Mouse (Mus musculus) intestine, embryonic 15.5 days (tissue): ENCODE data around the gene Paics. TPM values are rescaled to one million over a fixed set of nuclear protein-coding genes. Genes with fewer than 3 reads are reported as not detected.
"Not testable (repeated sequence)": the region's sequence is repeated elsewhere in the genome, so short reads cannot be mapped to it uniquely, and the experiment has no call there.

Experiments
- ATAC-seq: fragments of 200-750 bp; cut with Nextera tagmentation; 2 replicates; pipeline ENCODE4 v1.8.0; 2017; ENCODE audit warnings: moderate TSS enrichment, moderate library complexity
- H3K27ac ChIP-seq: fragments of 300-500 bp; sonication (generic); 2 replicates; pipeline ENCODE4 v1.5.1; 2015; ENCODE audit warnings: mild to moderate bottlenecking, inconsistent platforms
- H3K27me3 ChIP-seq: fragments of 300-500 bp; sonication (generic); replicated peaks from 2 replicates; pipeline ENCODE4 v1.6.1; 2015; ENCODE audit warnings: inconsistent platforms
- H3K36me3 ChIP-seq: fragments of 300-500 bp; sonication (generic); 2 replicates; pipeline ENCODE4 v1.6.1; 2015; ENCODE audit warnings: inconsistent platforms
- H3K4me1 ChIP-seq: fragments of 300-500 bp; sonication (generic); replicated peaks from 2 replicates; pipeline ENCODE4 v1.6.1; 2015; ENCODE audit warnings: inconsistent platforms
- H3K4me2 ChIP-seq: fragments of 300-500 bp; sonication (generic); replicated peaks from 2 replicates; pipeline ENCODE4 v1.6.1; 2015; ENCODE audit warnings: mild to moderate bottlenecking, inconsistent platforms
- H3K4me3 ChIP-seq: fragments of 300-500 bp; sonication (generic); replicated peaks from 2 replicates; pipeline ENCODE4 v1.5.1; 2015; ENCODE audit warnings: inconsistent platforms
- H3K9ac ChIP-seq: fragments of 300-500 bp; sonication (generic); 2 replicates; pipeline ENCODE4 v1.6.1; 2015; ENCODE audit warnings: inconsistent platforms
- H3K9me3 ChIP-seq: fragments of 300-500 bp; sonication (generic); 2 replicates; pipeline ENCODE4 v1.6.1; 2016; ENCODE audit warnings: inconsistent platforms
- WGBS: fragments of 180-500 bp; shearing (Covaris S2); methylation state at CpG from one replicate; pipeline ENCODE4 v1.1.7; 2015; 5-methylcytosine and 5-hydroxymethylcytosine counted together
- polyA plus RNA-seq: library from polyadenylated mRNA; unstranded; fragments of >200 nt; fragmentation: Nextera tagmentation; extraction: Ambion mirVana; gene quantifications from 2 replicates; pipeline ENCODE4 v1.2.1, GENCODE M21; 2015

Paics gene
- polyA plus RNA-seq, 1 experiment from 2014 or later = 208 TPM

DNA sequence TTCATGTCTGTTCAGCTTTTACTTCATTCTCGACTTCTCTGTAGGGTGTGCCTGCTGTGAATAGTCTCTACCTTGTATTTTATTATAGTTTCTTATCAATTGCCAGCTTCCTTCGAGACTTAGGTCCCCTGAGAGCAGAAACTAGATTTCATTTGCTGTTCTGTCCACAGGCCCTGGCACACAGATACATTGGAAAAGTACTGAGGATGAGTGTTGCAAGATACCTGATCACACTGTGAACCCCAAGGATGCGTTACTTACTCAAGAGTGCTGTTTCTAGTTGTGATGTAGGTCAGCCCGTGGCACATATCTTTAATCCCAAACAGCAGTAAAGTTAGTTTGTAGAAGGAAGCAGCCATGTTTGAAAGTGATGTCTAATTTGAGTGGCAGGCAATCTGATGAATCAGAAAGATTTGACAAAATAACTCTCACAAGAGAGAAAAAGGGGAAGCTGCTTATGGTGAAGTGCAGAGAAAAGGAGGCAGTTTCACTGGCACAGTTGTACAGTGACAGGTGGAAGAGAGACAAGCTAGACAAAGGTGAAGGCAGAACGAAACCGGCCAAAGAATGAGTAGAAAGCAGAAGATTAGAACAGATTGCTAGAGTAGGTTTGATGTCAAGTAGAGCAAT is 3.3 kb downstream of the Paics start:
- Histone ChIP-seq H3K4me2 (no peak overlapping the region), H3K36me3 (peaks cover 6% of the 10 kb centered on the region), H3K4me1 (peaks cover 20% of the 10 kb centered on the region; the same call in 1 of the 2 replicates), H3K4me3 (no peak overlapping the region), H3K9ac (no peak overlapping the region), H3K27me3 (no peaks in the 10 kb centered on the region), H3K9me3 (no peaks in the 10 kb centered on the region), H3K27ac (0 out of 2 replicates have a peak overlapping the region, but pooled peaks have one; percentile 27)
- WGBS = 69% methylated on average over 6 of the region's 6 CpGs
- no peak for ATAC-seq

DNA sequence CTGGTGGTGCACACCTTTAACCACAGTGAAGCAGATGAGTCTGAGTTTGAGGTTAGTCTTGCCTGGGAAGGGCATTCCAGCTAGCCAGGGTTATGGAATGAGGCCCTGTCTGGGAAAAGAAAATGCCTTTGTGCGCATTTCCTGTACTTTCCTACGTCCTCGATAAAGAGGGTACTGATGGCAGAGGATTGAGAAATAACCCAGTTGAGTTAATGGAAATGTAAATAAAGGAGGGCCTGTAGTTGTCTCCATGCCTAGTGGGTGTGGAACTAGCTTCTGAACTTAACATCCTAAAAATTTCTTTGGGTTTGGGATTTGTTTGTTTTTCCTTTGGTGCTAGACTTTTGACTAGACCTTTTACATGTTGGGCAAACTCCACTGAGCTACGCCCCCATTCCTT is 4.4 kb downstream of the Paics start:
- no peaks in the 10 kb centered on the region for H3K27me3 ChIP-seq
- H3K36me3 ChIP-seq = peaks cover 6% of the 10 kb centered on the region
- H3K9ac ChIP-seq = no peak overlapping the region
- H3K9me3 ChIP-seq = no peaks in the 10 kb centered on the region
- 0 out of 2 replicates have a peak overlapping the region, but pooled peaks have one; percentile 2 for H3K27ac ChIP-seq
- no peak overlapping the region for H3K4me3 ChIP-seq
- H3K4me1 ChIP-seq = peaks cover 14% of the 10 kb centered on the region; the same call in 1 of the 2 replicates
- H3K4me2 ChIP-seq = no peak overlapping the region
- no peak for ATAC-seq
- WGBS = 50% methylated on average over 4 of the region's 4 CpGs

DNA sequence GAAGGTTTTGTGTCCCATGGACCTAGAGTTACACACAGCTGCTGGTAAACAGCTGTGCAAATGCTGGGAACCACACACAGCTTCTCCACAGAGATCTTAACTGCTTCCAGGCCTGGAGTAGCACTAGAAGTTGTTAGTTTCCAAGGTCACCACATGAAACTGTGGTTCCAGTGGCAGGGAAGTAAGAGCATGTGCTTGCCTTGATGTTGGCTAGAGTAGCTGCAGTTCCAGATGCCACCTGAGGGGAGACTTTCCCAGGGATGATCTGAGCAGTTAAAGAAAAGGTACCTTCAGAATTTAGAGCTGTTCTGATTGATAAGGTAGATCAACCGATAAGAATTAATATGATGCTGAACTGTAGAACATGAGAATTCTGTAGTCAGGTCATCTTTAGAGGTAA is 6.8 kb downstream of the Paics start:
- peaks cover 12% of the 10 kb centered on the region; the same call in 1 of the 2 replicates for H3K4me1 ChIP-seq
- no peak overlapping the region for H3K9ac ChIP-seq
- no peak overlapping the region for H3K4me3 ChIP-seq
- 94% methylated on average over 1 of the region's 1 CpGs for WGBS
- H3K27me3 ChIP-seq = no peaks in the 10 kb centered on the region
- ATAC-seq = no peak
- H3K9me3 ChIP-seq = no peaks in the 10 kb centered on the region
- peaks cover 17% of the 10 kb centered on the region for H3K36me3 ChIP-seq
- H3K27ac ChIP-seq = no peak overlapping the region
- no peak overlapping the region for H3K4me2 ChIP-seq

DNA sequence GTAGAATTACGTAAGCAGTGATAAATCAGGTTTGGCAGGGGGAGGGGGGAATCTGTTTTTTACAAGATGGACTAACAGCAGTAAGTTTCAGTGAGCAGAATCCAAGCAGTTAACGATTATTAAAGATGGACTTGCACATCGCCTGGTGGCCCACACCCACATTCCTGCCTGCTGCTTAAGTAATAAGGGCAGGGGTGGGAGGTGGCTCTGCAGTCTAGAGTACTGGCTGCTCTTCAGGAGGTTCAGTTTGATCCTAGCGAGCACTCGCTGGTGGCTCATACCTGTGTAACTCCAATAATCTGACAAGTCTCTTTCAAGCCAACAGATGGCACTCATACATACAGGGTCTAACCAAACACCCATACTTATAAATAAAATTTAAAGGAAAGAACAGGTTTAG is 8.5 kb downstream of the Paics start:
- peak; percentile 70 for ATAC-seq
- Histone ChIP-seq H3K4me1 (peaks cover 8% of the 10 kb centered on the region; the same call in 1 of the 2 replicates), H3K9me3 (no peaks in the 10 kb centered on the region), H3K27me3 (no peaks in the 10 kb centered on the region), H3K9ac (no peak overlapping the region), H3K27ac (no peak overlapping the region), H3K36me3 (peaks cover 17% of the 10 kb centered on the region), H3K4me2 (no peak overlapping the region), H3K4me3 (no peak overlapping the region)
- 72% methylated on average over 5 of the region's 5 CpGs for WGBS

DNA sequence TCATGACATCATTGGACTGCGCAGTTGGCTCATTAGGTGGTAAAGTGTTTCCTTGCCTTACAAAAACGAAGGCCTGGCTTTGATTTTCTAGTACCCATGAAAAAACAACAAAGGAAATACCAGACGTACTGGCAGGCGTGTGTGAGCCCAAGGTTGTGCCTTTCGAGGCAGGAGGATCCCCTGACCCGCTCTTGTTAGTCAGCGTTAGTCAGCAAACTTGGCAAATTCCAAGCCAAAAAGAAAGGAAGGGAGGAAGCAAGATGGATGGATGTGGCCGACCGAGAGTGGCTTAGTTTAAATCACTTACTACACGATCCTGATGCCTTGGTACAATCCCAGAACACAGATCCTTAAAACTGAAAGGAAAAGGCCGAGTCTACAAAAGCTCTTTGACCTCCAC is 11.4 kb downstream of the Paics start:
- no peak overlapping the region for H3K27ac ChIP-seq
- H3K4me1 ChIP-seq = no peaks in the 10 kb centered on the region
- H3K9me3 ChIP-seq = no peaks in the 10 kb centered on the region
- WGBS = 82% methylated on average over 11 of the region's 11 CpGs
- H3K9ac ChIP-seq = no peak overlapping the region
- no peak overlapping the region for H3K4me3 ChIP-seq
- H3K36me3 ChIP-seq = peaks cover 25% of the 10 kb centered on the region
- H3K27me3 ChIP-seq = no peaks in the 10 kb centered on the region
- ATAC-seq = no peak
- no peak overlapping the region for H3K4me2 ChIP-seq

DNA sequence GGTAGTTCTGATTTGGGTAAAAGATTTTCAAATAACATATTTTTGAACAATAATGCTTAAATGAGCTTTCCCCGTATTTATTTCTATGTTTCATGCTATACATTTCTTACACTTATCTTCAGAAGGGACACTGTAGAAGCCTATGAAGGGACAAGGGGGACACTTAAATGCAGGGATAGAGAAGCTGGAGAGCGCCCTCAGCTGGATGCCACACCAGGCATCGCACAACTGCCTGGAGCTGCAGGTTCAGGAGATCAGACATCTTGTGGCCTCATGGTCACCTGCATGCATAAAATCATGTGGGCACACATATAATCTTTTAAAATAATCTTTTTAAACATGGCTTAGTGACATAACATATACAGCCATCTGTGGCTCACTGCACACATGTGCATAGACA is 13.5 kb downstream of the Paics start:
- no peak for ATAC-seq
- Histone ChIP-seq H3K27ac (no peak overlapping the region), H3K27me3 (no peaks in the 10 kb centered on the region), H3K9me3 (no peaks in the 10 kb centered on the region), H3K4me1 (no peaks in the 10 kb centered on the region), H3K4me2 (no peak overlapping the region), H3K9ac (no peak overlapping the region), H3K4me3 (no peak overlapping the region), H3K36me3 (peaks cover 23% of the 10 kb centered on the region)
- WGBS = 93% methylated on average over 3 of the region's 3 CpGs

DNA sequence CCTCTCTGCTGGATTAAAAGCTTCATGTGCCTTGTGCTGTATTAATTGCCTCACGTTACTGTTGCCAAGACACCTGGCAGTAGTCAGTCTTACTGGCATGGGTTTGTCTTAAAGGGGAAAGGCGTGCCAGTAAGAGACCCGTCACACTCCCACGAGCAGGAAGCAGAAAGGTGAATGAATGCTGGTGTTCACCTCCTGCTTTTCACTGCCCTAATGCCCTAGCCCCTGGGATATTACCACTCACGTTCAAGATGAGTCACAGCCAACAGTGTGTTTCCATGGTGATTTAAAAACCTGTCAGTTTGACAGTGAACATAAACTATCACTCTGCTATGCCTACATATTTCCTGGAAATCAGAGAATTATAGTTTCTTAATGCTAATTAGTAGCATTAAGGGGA is 18.1 kb downstream of the Paics start:
- H3K9ac ChIP-seq = no peak overlapping the region
- no peaks in the 10 kb centered on the region for H3K9me3 ChIP-seq
- no peak overlapping the region for H3K27ac ChIP-seq
- no peak for ATAC-seq
- H3K4me1 ChIP-seq = no peaks in the 10 kb centered on the region; the same call in 1 of the 2 replicates
- 68% methylated on average over 5 of the region's 5 CpGs for WGBS
- H3K4me3 ChIP-seq = no peak overlapping the region
- no peaks in the 10 kb centered on the region for H3K27me3 ChIP-seq
- no peak overlapping the region for H3K4me2 ChIP-seq
- peaks cover 12% of the 10 kb centered on the region for H3K36me3 ChIP-seq

DNA sequence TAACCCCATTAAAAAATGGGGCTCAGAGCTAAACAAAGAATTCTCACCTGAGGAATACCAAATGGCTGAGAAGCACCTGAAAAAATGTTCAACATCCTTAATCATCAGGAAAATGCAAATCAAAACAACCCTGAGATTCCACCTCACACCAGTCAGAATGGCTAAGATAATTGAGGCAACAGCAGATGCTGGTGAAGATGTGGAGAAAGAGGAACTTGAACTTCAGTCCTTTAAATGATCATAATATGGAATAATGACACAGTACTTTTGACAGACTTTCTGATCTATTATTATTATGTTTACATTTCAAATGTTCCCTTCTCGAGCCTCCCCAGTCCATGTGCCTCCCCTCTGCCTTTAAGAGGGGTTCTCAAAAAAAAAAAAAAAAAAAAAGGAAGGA is 20.0 kb downstream of the Paics start:
- H3K4me3 ChIP-seq, H3K4me2 ChIP-seq, H3K9ac ChIP-seq, H3K36me3 ChIP-seq, H3K4me1 ChIP-seq, H3K9me3 ChIP-seq, H3K27me3 ChIP-seq, H3K27ac ChIP-seq, ATAC-seq: not testable (repeated sequence)
- WGBS = 42% methylated on average over 1 of the region's 1 CpGs

DNA sequence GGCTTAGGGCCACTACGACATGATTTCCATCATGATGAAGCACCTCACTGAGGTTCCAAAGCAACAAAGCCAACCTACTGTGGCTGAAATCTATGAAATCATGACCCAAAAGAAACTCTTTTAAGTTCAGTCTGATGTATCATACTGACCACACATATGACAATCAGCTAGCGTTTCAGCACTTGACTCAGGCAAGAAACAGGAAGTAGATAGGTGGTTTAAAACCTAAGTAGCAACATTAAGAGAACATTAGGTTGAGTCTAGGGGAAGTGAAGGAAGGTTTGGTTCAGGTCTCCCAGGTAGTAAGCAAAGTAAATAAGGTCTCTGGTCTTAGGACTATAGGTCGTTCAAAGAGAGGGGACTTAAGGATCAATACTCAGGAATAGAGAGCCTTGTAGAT is 22.4 kb downstream of the Paics start:
- 52% methylated on average over 3 of the region's 3 CpGs for WGBS

DNA sequence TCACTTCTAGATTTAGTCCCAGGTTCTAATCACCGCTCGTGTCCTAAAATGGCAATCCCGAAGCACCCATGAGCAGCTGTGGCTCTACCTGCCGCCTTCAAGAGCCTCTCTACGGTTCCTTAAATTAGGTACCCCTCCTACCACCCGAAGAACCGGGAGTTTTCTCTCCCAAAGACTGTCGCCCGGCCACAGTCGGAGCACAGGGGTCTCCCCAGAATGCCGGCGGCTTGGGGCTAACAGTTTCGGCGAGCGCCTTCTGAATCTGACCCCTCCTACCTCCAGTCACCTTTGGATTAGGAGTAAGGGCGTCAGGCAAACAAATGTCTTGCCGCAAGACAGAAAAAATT is 23.1 kb downstream of the Paics start:
- Histone ChIP-seq H3K36me3 (peaks cover 1% of the 10 kb centered on the region), H3K4me1 (peaks cover 5% of the 10 kb centered on the region; the same call in 1 of the 2 replicates), H3K27ac (no peak overlapping the region), H3K4me3 (peak overlapping the region; percentile 94), H3K4me2 (peak overlapping the region; percentile 61), H3K9me3 (no peaks in the 10 kb centered on the region), H3K9ac (peak overlapping the region; percentile 50), H3K27me3 (no peaks in the 10 kb centered on the region)
- 2% methylated on average over 17 of the region's 17 CpGs for WGBS
- ATAC-seq = no peak; the same call in 1 of the 2 replicates

More for the DNA sequence above, 22.4 kb downstream of the Paics start:
- H3K27me3 ChIP-seq = no peaks in the 10 kb centered on the region
- H3K36me3 ChIP-seq = 0 out of 2 replicates have a peak, but pooled peaks cover 4% of the 10 kb centered on the region
- H3K4me1 ChIP-seq = peaks cover 5% of the 10 kb centered on the region; the same call in 1 of the 2 replicates
- no peak overlapping the region; the same call in 1 of the 2 replicates for H3K9ac ChIP-seq
- H3K4me2 ChIP-seq = peak overlapping the region; percentile 61
- H3K4me3 ChIP-seq = peak overlapping the region; percentile 94; the same call in 1 of the 2 replicates
- H3K9me3 ChIP-seq = no peaks in the 10 kb centered on the region
- ATAC-seq = no peak
- H3K27ac ChIP-seq = no peak overlapping the region

DNA sequence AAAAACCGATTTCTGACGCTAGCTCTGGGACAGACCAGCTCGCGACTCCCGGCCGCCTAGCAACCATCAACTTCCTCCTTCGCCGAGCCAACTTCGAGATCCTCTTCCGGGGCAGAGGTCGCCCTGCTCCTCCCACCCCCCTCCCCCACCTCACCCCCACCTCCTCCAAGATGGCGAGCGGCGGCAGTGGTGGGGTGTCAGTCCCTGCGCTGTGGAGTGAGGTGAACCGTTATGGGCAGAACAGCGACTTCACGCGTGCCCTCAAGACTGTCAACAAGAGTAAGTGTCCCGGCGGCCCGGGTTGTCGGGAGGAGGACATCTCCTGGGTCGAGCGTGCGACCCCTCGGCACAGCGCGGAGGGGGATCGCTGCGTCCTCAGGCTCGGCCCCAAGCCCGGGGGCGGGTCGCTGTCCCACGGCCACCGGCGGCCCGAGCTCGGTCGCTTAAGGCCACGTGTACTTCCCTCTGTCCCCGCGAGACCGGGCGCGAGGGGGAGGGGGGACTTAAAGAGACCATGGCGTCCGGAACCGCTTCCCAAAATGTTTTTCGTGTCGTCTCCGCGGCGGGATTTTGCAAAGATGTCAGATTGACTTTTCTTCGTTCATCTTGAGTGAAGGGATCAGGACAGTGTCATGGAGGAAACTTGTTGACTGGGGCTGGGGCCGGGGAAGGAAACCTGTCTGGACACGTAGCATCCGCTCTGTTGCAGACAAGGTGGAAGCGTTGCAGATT is 23.6 kb downstream of the Paics start, which contains the start of gene Srp72:
Gene Srp72, plus strand, starts transcription at position 130 of the 732 bp plus-strand sequence.
- peak within 1 kb of the TSS; percentile 66 for H3K4me2 ChIP-seq
- peak within 1 kb of the TSS; percentile 88 for H3K9ac ChIP-seq
- H3K4me1 ChIP-seq = peaks cover 5% of the 10 kb centered on the region; the same call in 1 of the 2 replicates
- no peaks in the 10 kb centered on the region for H3K27me3 ChIP-seq
- ATAC-seq = peak; percentile 96
- peaks cover 6% of the 10 kb centered on the region for H3K36me3 ChIP-seq
- H3K4me3 ChIP-seq = peak within 1 kb of the TSS; percentile 94
- peak within 1 kb of the TSS; percentile 88 for H3K27ac ChIP-seq
- no peaks in the 10 kb centered on the region for H3K9me3 ChIP-seq
- under 1% methylated on average over 60 of the region's 60 CpGs for WGBS

DNA sequence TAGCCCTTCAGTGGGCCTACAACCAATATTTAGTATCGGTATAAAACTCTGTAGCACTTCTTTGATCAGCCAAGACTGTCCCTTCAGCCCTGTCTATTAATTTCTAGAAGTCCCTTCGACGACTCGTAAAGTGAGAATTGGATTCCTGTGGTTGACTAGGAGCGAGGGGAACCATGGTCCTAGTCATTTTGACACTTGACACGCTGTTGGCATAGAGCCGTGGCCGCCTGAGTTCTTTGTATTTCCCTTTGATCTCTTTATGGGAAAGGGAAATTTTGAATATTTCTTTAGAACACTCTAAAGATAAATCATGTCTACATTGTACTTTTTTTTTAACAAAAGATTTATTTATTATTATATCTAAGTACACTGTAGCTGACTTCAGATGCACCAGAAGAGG is 24.6 kb downstream of the Paics start:
- WGBS = 90% methylated on average over 8 of the region's 8 CpGs
- ATAC-seq = no peak
- Histone ChIP-seq H3K9ac (no peak overlapping the region), H3K4me1 (peaks cover 5% of the 10 kb centered on the region; the same call in 1 of the 2 replicates), H3K27me3 (no peaks in the 10 kb centered on the region), H3K9me3 (no peaks in the 10 kb centered on the region), H3K4me2 (peak overlapping the region; percentile 66), H3K4me3 (peak overlapping the region; percentile 94), H3K27ac (no peak overlapping the region), H3K36me3 (peaks cover 9% of the 10 kb centered on the region)
